Mouse (Mus musculus) layer of hippocampus, adult 2 months (tissue): ENCODE results near the gene Ppp1r35. TPM values are rescaled to one million over a fixed set of nuclear protein-coding genes. Genes with fewer than 3 reads are reported as not detected.

Source experiments
- DNase-seq, 2 experiments: peaks; one replicate each; pipeline ENCODE4 v3.0.0; 2022; ENCODE audit warnings: low spot score in 2 of 2
- H3K27ac ChIP-seq: fragments of 200-600 bp; 2 replicates; pipeline ENCODE4 v1.8.1; 2022
- H3K4me3 ChIP-seq: fragments of 200-600 bp; 2 replicates; pipeline ENCODE4 v1.8.1; 2022; ENCODE audit warnings: mild to moderate bottlenecking
- CTCF ChIP-seq: fragments of 200-600 bp; conservative IDR thresholded peaks from 2 replicates; pipeline ENCODE4 v1.8.1; 2022; ENCODE audit warnings: antibody characterized with exemption, mild to moderate bottlenecking, moderate library complexity
- total RNA-seq, 2 experiments: library from RNA; stranded (reverse); gene quantifications; 2 replicates each; pipeline ENCODE4 v1.2.3; 2021

Gene Ppp1r35
- total RNA-seq, 2 experiments from 2014 or later, result 19.8 to 25.4 TPM

DNA sequence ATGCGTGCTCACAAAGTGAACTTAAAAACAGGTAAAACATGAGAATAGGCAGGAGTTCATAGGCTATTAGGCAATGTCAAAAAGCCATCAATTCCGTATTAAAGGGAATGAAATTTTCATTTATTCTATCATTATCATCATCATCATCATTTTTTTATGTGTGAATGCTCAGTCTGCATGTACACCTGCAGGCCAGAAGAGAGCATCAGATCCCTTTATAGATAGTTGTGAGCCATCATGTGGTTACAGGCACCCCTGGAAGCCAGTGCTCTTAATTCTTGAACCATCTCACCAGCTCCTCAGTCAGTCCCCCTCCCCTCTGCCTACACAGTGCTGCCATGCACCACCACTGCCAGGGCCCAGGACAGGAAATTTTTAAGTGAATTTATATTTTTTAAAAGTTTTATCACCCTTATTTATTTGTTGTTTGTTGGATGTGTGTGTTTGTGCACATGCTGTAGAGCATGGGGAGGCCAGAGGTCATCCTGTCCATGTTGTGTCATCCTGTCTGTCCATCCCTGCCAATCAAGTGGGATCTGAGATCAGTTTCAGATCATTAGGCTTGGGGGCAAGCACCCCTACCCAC is 10.4 kb downstream of the Ppp1r35 start:
- no peak for DNase-seq
- Histone ChIP-seq H3K27ac (no peak overlapping the region), H3K4me3 (no peak overlapping the region)
- no peak for TF ChIP-seq CTCF

DNA sequence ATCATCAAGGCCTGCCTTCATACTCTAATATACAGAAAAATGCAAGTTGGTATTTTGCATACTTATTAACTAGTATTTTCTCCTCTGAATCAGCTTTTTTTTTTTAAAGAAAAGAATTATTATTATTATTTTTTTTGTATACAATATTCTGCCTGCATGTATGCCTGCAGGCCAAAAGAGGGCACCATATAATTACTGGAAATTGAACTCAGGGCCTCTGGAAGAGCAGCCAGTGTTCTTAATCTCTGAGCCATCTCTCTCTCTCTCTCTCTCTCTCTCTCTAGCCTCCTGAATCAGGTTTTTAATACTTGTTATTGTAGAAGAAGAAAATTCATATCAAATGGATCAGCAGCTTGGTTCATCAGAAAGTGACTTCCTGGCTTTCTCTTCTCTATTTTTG is 12.9 kb downstream of the Ppp1r35 start:
- DNase-seq, result no peak
- Histone ChIP-seq H3K4me3 (no peak overlapping the region), H3K27ac (no peak overlapping the region)
- peak; percentile 76 for TF ChIP-seq CTCF

DNA sequence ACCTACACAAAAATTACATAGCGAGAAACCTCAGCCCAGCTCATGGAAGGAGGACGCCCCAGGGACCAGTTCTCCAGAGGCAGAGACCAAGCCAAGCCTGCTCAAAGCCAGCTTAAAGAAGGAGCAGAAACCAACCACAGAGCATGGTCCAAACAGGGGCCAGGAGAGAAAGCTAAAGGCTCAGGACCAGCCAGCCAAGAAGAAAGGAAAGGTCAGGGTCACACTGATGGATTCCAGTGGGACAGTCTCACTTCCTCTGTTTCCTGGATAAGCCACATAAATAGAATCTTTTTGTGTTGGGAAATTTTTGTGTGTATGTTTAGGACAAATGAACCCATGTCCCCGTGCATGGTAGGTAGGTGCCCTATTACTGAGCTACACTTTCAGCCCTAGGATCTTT is 18.0 kb downstream of the Ppp1r35 start:
- TF ChIP-seq CTCF, result no peak
- no peak for DNase-seq
- H3K27ac ChIP-seq, result no peak overlapping the region

DNA sequence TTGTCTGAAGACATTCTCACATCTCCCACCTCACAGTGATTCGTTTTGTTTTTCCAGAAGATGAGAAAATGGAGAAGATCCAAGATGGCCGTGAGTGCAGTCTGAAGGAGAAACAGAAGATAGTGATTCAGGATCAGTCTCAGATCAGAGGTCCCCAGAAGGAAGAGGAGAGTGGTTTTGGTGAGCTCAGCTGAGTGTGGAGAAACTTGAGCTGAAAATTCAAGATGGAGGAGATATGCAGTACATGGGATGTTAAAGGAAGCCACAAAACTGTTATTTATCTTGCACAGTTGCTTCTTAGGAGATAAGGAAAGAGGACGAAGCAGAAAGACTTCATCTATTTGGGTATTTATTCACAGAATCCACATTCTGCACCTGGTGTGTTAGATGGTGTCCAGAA is 22.3 kb downstream of the Ppp1r35 start:
- no peak for TF ChIP-seq CTCF
- Histone ChIP-seq H3K27ac (no peak overlapping the region), H3K4me3 (no peak overlapping the region)
- DNase-seq, result no peak

More for the DNA sequence above, 18.0 kb downstream of the Ppp1r35 start:
- H3K4me3 ChIP-seq, result no peak overlapping the region

DNA sequence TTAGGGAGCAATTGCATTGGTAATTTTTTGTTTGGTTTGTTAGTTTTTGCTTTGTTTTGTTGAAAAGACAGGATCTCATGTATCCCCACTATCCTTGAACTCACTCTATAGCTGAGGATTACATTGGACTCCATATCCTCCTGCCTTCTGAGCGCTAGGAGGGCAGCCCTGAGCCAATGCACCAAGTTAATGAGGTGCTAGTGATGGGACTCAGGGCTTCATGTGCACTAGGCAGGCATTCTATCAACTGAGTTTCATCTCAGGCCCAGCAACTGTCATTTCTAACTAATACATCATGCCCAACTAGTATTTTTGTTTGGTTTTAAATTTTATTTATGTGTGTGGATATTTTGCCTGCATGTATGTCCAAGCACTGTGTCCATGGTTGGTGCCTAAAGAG is 27.5 kb downstream of the Ppp1r35 start:
- no peak overlapping the region for H3K27ac ChIP-seq
- no peak for TF ChIP-seq CTCF
- no peak overlapping the region for H3K4me3 ChIP-seq
- no peak for DNase-seq

DNA sequence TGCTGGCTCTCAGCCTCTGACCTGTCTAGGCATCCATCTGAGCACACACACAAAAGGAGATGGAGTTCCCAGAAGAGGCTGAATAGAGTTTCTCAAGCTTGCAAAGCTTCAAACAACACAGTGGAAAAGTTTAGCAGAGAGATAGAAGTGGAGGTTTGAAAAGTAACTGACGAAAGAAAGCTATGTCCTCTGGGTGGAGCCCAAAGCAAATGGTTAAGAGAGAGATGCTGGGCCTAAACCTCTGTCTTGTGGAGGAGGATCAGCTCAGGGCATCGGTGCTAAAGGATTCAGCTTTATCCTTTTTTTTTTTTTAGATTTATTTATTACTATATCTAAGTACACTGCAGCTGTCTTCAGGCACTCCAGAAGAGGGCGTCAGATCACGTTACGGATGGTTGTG is 29.7 kb downstream of the Ppp1r35 start:
- no peak for TF ChIP-seq CTCF
- Histone ChIP-seq H3K4me3 (no peak overlapping the region), H3K27ac (no peak overlapping the region)
- no peak for DNase-seq

DNA sequence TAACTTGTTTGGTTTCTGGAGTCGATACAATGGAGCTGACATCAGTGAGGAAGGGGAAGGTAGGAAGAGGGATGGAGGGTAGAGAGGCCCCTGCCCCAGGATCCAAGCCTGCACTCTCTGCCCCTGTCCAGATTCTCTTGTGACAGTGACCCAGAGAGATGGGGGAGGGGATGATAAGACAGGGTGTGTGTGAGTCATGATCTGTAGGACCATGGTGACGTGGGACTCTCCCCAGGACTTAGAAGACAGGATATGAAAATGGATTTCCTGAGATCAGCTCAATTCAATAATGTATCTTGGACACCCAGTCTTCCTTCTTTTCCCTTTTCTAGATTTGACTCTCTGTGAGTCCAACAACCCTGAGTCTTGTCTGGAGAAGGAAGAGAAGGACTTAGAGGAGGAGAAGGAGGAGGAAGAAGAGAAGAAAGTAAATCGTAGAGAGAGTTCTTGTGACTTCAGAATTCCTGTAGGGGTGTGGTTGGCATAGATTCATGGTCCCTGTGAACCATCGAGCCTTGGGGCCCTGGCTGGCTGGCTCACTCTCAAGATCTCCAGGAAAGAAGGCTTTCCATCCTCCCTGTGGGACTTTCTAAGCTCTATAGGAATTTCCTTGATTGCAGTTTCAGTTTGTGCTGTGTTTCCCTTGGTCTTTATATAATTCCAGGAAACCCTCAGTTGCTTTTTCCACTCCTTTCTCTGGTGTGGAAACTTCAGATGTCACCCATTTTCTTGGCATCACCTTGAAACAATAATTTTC is 39.0 kb downstream of the Ppp1r35 start:
- no peak for DNase-seq
- TF ChIP-seq CTCF, result no peak

DNA sequence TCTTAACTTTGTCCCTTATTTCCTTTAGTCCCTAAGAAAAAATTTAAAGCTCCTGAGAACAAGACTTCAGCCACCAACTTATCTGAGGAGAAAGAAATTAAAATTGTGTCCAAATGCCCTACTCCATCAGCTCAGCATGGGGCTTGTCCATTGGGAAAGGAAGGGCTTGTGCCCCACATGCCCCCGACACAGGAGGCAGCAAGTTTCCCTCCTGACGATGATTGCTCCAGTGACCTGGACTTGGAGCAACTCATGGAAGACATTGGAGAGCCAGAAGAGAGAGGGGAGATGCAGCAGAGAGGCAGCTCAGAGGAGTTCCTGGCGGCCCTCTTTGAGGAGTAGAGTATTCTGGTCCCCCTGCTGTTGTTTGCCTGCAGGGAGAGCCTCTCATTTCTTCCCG is 43.5 kb downstream of the Ppp1r35 start:
- Histone ChIP-seq H3K27ac (no peak overlapping the region), H3K4me3 (no peak overlapping the region)
- no peak for TF ChIP-seq CTCF
- no peak for DNase-seq

More for the DNA sequence above, 39.0 kb downstream of the Ppp1r35 start:
- Histone ChIP-seq H3K4me3 (no peak overlapping the region), H3K27ac (no peak overlapping the region)

DNA sequence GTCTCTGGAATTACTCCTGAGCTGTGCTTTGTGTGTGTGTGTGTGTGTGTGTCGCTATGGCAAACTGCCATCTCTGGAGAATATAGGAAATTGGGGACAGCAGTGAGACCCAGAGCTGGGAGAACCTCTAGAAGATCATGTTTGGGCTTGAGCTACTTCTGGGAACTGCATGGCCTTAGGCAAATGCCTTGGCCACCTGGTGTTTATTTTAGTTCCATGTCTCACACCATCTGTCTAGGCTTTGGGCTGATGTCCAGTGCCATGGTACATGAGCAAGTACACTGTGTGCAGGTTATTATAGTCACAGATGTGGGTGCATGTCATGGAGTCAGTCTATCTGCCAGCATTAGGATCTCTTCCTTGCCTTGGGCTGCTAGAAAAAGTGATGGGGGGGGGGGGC is 44.0 kb downstream of the Ppp1r35 start:
- DNase-seq, result no peak
- H3K4me3 ChIP-seq, result no peak overlapping the region
- H3K27ac ChIP-seq, result no peak overlapping the region
- TF ChIP-seq CTCF, result no peak

DNA sequence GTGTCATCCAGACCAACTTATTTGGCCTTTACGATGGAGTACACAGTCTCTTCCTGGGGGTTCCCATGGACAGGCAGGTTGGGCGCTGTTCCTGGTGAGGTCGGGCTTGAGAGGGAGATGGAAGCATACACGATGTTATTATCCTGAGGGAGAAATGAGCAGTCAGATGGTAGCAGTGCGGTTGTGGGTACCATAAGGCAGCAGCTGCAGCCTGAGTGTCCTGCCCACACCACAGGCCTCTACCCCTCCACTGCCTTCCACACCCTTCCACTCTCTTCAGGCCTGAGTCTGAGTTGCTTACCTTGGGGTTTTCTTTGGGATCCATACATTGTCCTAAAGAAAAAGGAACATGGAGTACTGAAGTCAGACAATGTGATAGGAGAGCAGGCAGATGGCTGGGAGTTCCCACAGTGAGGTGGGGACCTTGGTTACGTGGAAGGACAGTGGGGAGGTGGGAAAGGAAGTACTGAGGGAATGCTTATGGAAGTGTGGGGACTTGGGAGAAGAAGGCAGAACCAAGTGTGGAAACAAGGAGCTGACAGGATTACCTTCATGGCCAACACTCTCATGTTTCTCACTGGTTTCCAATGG is 44.9 kb downstream of the Ppp1r35 start:
- 0 out of 2 replicates have a peak overlapping the region, but pooled peaks have one; percentile 14 for H3K27ac ChIP-seq
- no peak overlapping the region for H3K4me3 ChIP-seq
- no peak for DNase-seq
- TF ChIP-seq CTCF, result no peak

DNA sequence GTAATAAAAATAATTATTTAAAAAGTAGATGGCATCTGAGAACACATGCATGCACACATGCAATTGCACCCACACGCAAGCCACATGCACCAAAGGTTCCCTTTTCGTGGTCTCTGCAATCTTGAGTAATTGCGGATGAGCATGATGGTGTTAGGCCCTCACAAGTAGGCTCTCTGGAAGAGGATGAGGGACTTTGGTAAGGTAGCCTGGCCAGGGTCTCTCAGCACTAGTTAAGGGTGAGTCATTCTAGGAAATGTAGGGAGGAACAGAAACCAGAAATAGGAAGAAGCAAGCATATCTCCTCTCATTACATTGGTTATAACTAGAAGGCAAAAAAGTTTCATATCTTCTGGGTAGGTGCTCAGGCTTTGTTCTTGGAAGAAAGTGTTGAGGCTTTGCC is 46.4 kb downstream of the Ppp1r35 start:
- no peak for TF ChIP-seq CTCF
- DNase-seq, result no peak
- Histone ChIP-seq H3K27ac (no peak overlapping the region; the same call in 1 of the 2 replicates), H3K4me3 (no peak overlapping the region)

DNA sequence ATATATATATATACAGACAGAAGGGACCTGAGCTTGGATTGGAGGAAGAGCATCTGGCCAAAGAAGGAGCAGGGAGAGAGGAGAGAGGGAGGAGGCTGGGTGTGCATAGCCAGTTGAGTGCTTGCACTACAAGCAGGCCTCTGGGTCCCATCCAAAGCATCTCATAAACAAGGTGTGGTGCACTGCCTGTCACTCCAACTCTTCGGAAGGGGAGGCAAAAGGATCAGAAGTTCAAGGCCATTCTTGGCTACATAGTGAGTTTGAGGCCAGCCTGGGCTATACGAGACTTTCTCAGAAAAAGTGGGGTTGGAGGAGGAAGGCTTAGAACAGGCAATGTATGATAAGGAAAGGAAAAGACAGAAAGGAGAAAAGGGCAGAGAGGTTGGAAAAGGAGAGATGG is 47.3 kb downstream of the Ppp1r35 start:
- TF ChIP-seq CTCF, result no peak
- DNase-seq, result no peak
- Histone ChIP-seq H3K27ac (no peak overlapping the region), H3K4me3 (no peak overlapping the region)

DNA sequence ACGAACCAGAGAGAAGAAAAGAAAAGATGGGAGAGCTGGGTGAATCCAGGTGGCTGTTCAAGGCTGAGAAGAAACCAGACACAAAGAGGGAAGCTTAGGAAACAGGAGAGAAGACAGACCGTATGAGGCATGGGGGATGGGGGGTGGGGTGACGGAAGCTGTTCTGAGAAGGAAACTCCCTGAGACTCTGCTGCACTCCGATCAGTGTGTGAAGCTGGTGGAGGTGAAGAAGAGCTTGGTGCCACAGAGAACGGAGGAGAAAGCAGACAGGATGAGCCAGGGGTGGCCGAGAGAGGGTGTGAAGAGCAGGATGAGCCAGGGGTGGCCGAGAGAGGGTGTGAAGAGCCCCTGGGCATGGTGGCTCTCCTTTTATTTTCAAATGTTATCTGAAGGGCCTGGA is 47.8 kb downstream of the Ppp1r35 start:
- H3K4me3 ChIP-seq, result no peak overlapping the region
- no peak overlapping the region for H3K27ac ChIP-seq
- no peak for DNase-seq
- TF ChIP-seq CTCF, result no peak

DNA sequence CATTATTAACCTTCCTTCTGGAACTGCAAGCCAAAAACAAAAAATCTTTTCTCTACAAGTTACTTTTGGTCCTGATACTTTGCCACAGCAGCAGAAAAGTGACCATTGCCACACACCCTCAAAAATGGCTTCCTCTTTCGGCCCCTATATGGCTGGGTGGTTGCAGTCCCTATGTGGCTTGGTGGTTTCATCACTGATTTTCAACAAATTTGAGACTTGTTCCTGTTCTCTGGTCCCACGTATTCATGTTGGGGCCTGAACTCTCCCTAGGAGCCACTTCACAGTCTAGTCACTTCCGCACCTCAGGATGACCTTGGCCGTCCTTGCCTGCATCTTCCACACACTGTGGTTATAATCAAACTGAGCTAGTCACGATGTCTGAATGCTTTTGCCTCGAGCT is 50.0 kb downstream of the Ppp1r35 start:
- H3K27ac ChIP-seq, result no peak overlapping the region
- no peak overlapping the region for H3K4me3 ChIP-seq
- no peak for DNase-seq
- no peak for TF ChIP-seq CTCF

Other genes starting within 250 kb of the Ppp1r35 start
- not detected for gene Epo, start 245.6 kb upstream of the Ppp1r35 start, total RNA-seq
- gene Gnb2, start 245.3 kb upstream of the Ppp1r35 start, total RNA-seq, result 100 to 1,000 TPM; 600 to 607 TPM
- gene Actl6b, start 225.3 kb upstream of the Ppp1r35 start, total RNA-seq, result 100 to 1,000 TPM; 138 to 142 TPM
- 10 to 100 TPM; 16.7 to 20.2 TPM for gene Tfr2, start 209.0 kb upstream of the Ppp1r35 start, total RNA-seq
- 10 to 100 TPM; 26.2 to 29.3 TPM for gene Mospd3, start 177.8 kb upstream of the Ppp1r35 start, total RNA-seq
- 1 to 10 TPM; 6.1 to 8.4 TPM for gene Pcolce, start 165.1 kb upstream of the Ppp1r35 start, total RNA-seq
- gene Fbxo24, start 149.8 kb upstream of the Ppp1r35 start, total RNA-seq, result under 1 TPM in 1 of 2 experiments, not detected in 1; 0.56 TPM
- 10 to 100 TPM; 25.4 to 28.1 TPM for gene Lrch4, start 149.7 kb upstream of the Ppp1r35 start, total RNA-seq
- 10 to 100 TPM; 15.5 to 19.7 TPM for gene Gm20605, start 149.7 kb upstream of the Ppp1r35 start, total RNA-seq
- 10 to 100 TPM in 1 of 2 experiments, 1 to 10 TPM in 1; 8.4 to 16.4 TPM for gene Sap25, start 137.5 kb upstream of the Ppp1r35 start, total RNA-seq
- under 1 TPM in 1 of 2 experiments, not detected in 1; 0.15 TPM for gene Irs3, start 133.1 kb upstream of the Ppp1r35 start, total RNA-seq
- gene Agfg2, start 94.1 kb upstream of the Ppp1r35 start, total RNA-seq, result 10 to 100 TPM; 64.1 to 67.3 TPM
- 10 to 100 TPM; 70.4 to 72.5 TPM for gene Nyap1, start 37.2 kb upstream of the Ppp1r35 start, total RNA-seq
- gene Tsc22d4, start 33.1 kb upstream of the Ppp1r35 start, total RNA-seq, result 100 to 1,000 TPM; 160 to 174 TPM
- 10 to 100 TPM; 43.6 to 49.2 TPM for gene Mepce, start 8.8 kb downstream of the Ppp1r35 start, total RNA-seq
- 1 to 10 TPM; 5.7 to 8.1 TPM for gene Zcwpw1, start 8.9 kb downstream of the Ppp1r35 start, total RNA-seq
- 1 to 10 TPM in 1 of 2 experiments, under 1 TPM in 1; 0.54 to 1.1 TPM for gene Pilra, start 57.4 kb downstream of the Ppp1r35 start, total RNA-seq
- gene Pilrb1, start 79.3 kb downstream of the Ppp1r35 start, total RNA-seq, result not detected
- gene Pilrb2, start 93.0 kb downstream of the Ppp1r35 start, total RNA-seq, result not detected
- under 1 TPM; 0.22 to 0.23 TPM for gene Cyp3a13, start 142.8 kb downstream of the Ppp1r35 start, total RNA-seq
- 10 to 100 TPM; 23.1 to 24.3 TPM for gene Gjc3, start 184.2 kb downstream of the Ppp1r35 start, total RNA-seq
- gene Azgp1, start 202.7 kb downstream of the Ppp1r35 start, total RNA-seq, result not detected
- not detected for gene Smok3a, start 242.4 kb downstream of the Ppp1r35 start, total RNA-seq
- not detected for gene Smok3b, start 242.6 kb downstream of the Ppp1r35 start, total RNA-seq